Mouse (Mus musculus) stomach, embryonic 15.5 days (tissue): ENCODE measurements at regions not wholly inside any gene's neighbourhood (a gene's known extent, or its start where the extent isn't known, plus 50 kb on each side); places are given as distances from the start of the nearest gene placed in this dataset.

Experiments used
- ATAC-seq: fragments of 200-750 bp; cut with Nextera tagmentation; 2 replicates; pipeline ENCODE4 v1.8.0; 2017; ENCODE audit warnings: low read depth, moderate number of reproducible peaks, moderate TSS enrichment; ENCODE audit not compliant: insufficient read depth, low FRiP score
- H3K27ac ChIP-seq: fragments of 300-500 bp; sonication (generic); 2 replicates; pipeline ENCODE4 v1.5.1; 2015; ENCODE audit warnings: mild to moderate bottlenecking, inconsistent platforms
- H3K27me3 ChIP-seq: fragments of 300-500 bp; sonication (generic); replicated peaks from 2 replicates; pipeline ENCODE4 v1.6.1; 2015; ENCODE audit warnings: inconsistent platforms
- H3K36me3 ChIP-seq: fragments of 300-500 bp; sonication (generic); 2 replicates; pipeline ENCODE4 v1.6.1; 2015; ENCODE audit warnings: inconsistent platforms
- H3K4me1 ChIP-seq: fragments of 300-500 bp; sonication (generic); 2 replicates; pipeline ENCODE4 v1.6.1; 2015; ENCODE audit warnings: inconsistent platforms
- H3K4me2 ChIP-seq: fragments of 300-500 bp; sonication (generic); 2 replicates; pipeline ENCODE4 v1.6.1; 2015; ENCODE audit warnings: mild to moderate bottlenecking, inconsistent platforms
- H3K4me3 ChIP-seq: fragments of 300-500 bp; sonication (generic); replicated peaks from 2 replicates; pipeline ENCODE4 v1.5.1; 2015; ENCODE audit warnings: inconsistent platforms
- H3K9ac ChIP-seq: fragments of 300-500 bp; sonication (generic); 2 replicates; pipeline ENCODE4 v1.6.1; 2015; ENCODE audit warnings: inconsistent platforms
- H3K9me3 ChIP-seq: fragments of 300-500 bp; sonication (generic); 2 replicates; pipeline ENCODE4 v1.6.1; 2016; ENCODE audit warnings: inconsistent platforms
- WGBS: fragments of 180-500 bp; shearing (Covaris S2); methylation state at CpG from one replicate; pipeline ENCODE4 v1.1.7; 2015; 5-methylcytosine and 5-hydroxymethylcytosine counted together

DNA sequence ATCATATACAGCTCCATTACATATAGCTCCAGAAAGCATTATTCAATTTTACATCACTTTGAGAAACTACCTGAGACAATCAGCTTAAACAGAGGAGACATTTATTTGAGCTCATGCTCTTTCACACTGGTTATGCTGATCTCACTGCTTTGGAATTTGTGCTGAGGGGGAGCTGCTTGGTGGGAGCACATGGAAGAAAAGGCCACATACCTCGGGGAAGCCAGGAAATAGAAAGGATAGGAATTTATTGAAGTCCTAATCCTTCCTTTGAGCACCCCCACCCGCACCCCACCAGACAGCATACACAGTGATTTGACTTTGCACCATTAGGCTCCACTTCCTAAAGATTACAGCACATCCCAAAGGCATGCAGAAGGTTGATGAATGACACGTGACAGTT lies 296.0 kb upstream of the Slc35b3 start:
- Histone ChIP-seq H3K4me2 (no peak overlapping the region), H3K36me3 (no peaks in the 10 kb centered on the region), H3K4me1 (no peaks in the 10 kb centered on the region), H3K27me3 (no peaks in the 10 kb centered on the region), H3K27ac (no peak overlapping the region), H3K9ac (no peak overlapping the region), H3K9me3 (no peaks in the 10 kb centered on the region), H3K4me3 (no peak overlapping the region)
- no peak for ATAC-seq
- 33% methylated on average over 3 of the region's 3 CpGs for WGBS

GRCm38 (mm10) chr13:39255338-39255737 lies 294.7 kb upstream of the Slc35b3 start:
- Histone ChIP-seq H3K4me2 (no peak overlapping the region), H3K9ac (no peak overlapping the region), H3K27ac (no peak overlapping the region), H3K9me3 (no peaks in the 10 kb centered on the region), H3K4me1 (no peaks in the 10 kb centered on the region), H3K36me3 (no peaks in the 10 kb centered on the region), H3K4me3 (no peak overlapping the region), H3K27me3 (no peaks in the 10 kb centered on the region)
- 66% methylated on average over 3 of the region's 3 CpGs for WGBS
- ATAC-seq, result no peak

GRCm38 (mm10) chr13:39252591-39252990 lies 291.9 kb upstream of the Slc35b3 start:
- H3K9ac ChIP-seq, result no peak overlapping the region
- ATAC-seq, result no peak
- no peak overlapping the region for H3K4me2 ChIP-seq
- H3K27me3 ChIP-seq, result no peaks in the 10 kb centered on the region
- no peaks in the 10 kb centered on the region for H3K9me3 ChIP-seq
- WGBS, result 90% methylated on average over 3 of the region's 3 CpGs
- H3K36me3 ChIP-seq, result no peaks in the 10 kb centered on the region
- H3K4me1 ChIP-seq, result no peaks in the 10 kb centered on the region
- no peak overlapping the region for H3K27ac ChIP-seq
- H3K4me3 ChIP-seq, result no peak overlapping the region

GRCm38 (mm10) chr13:39250096-39250495 lies 289.4 kb upstream of the Slc35b3 start:
- no peak for ATAC-seq
- 78% methylated on average over 4 of the region's 4 CpGs for WGBS
- no peak overlapping the region for H3K9ac ChIP-seq

GRCm38 (mm10) chr13:39226829-39227228 lies 266.2 kb upstream of the Slc35b3 start:
- H3K4me3 ChIP-seq, result no peak overlapping the region
- WGBS, result 72% methylated on average over 4 of the region's 4 CpGs
- H3K9ac ChIP-seq, result no peak overlapping the region
- H3K27me3 ChIP-seq, result no peaks in the 10 kb centered on the region
- H3K4me1 ChIP-seq, result no peaks in the 10 kb centered on the region
- no peak overlapping the region for H3K27ac ChIP-seq
- no peak overlapping the region for H3K4me2 ChIP-seq
- no peak for ATAC-seq
- H3K9me3 ChIP-seq, result no peaks in the 10 kb centered on the region
- H3K36me3 ChIP-seq, result no peaks in the 10 kb centered on the region

More at GRCm38 (mm10) chr13:39250096-39250495, 289.4 kb upstream of the Slc35b3 start:
- no peak overlapping the region for H3K4me3 ChIP-seq
- no peaks in the 10 kb centered on the region for H3K4me1 ChIP-seq
- no peak overlapping the region for H3K4me2 ChIP-seq
- H3K27ac ChIP-seq, result no peak overlapping the region
- H3K9me3 ChIP-seq, result no peaks in the 10 kb centered on the region
- no peaks in the 10 kb centered on the region for H3K36me3 ChIP-seq
- H3K27me3 ChIP-seq, result no peaks in the 10 kb centered on the region

DNA sequence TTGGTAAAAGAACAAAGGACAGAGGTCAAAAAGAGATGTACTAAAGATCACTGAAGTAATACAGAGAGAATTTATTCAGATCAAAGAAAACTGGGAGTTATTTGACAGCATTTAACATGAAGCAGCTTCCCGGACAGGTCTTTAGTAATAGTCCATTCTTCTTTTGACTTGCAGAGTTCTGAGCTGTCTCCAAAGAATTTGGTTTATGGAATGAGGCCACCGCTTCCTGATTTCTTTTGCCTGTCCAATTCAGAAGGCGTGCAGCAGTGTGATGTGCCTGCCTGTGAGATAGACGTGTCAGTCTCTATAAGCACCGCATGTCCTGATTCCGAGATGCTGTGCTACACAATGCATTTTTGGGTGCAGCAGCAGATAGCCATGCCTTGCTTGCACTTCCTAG lies 265.0 kb upstream of the Slc35b3 start:
- 69% methylated on average over 6 of the region's 6 CpGs for WGBS

GRCm38 (mm10) chr13:39211076-39211475 lies 250.4 kb upstream of the Slc35b3 start:
- no peaks in the 10 kb centered on the region for H3K27me3 ChIP-seq
- H3K9ac ChIP-seq, result no peak overlapping the region
- H3K4me1 ChIP-seq, result no peaks in the 10 kb centered on the region
- H3K4me2 ChIP-seq, result no peak overlapping the region
- no peak overlapping the region for H3K27ac ChIP-seq
- WGBS, result 86% methylated on average over 8 of the region's 8 CpGs
- no peak for ATAC-seq
- H3K36me3 ChIP-seq, result no peaks in the 10 kb centered on the region
- H3K9me3 ChIP-seq, result no peaks in the 10 kb centered on the region
- no peak overlapping the region for H3K4me3 ChIP-seq

More for the DNA sequence above, 265.0 kb upstream of the Slc35b3 start:
- Histone ChIP-seq H3K4me3 (no peak overlapping the region), H3K27me3 (no peaks in the 10 kb centered on the region), H3K9ac (no peak overlapping the region), H3K36me3 (no peaks in the 10 kb centered on the region), H3K9me3 (no peaks in the 10 kb centered on the region), H3K4me2 (no peak overlapping the region), H3K4me1 (no peaks in the 10 kb centered on the region), H3K27ac (no peak overlapping the region)
- no peak for ATAC-seq

DNA sequence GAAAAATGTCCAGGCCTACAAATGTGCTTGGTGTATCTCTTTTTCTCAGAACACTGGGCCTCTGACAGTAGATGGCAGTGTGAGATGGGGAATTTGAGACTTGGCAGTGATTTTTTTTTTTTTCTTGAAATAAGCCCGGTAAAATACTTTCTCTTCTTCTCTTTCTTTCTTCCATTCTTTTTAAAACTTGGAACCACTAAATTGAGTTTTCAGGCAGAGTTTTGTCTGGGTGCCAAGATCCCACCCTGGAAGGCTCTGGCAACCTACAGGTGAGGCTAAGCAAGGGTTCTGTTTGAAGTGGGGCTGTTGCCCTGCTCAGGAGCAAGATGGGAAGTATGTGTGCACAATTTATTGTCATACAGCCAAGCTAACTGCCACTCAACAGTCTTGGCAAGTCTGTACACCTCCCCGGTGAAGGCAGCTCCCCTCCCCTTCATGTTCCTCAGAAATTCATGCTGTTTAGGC lies 223.1 kb upstream of the Slc35b3 start:
- Histone ChIP-seq H3K4me3 (no peak overlapping the region), H3K4me2 (no peak overlapping the region), H3K9me3 (no peaks in the 10 kb centered on the region), H3K27ac (no peak overlapping the region), H3K9ac (no peak overlapping the region), H3K27me3 (no peaks in the 10 kb centered on the region), H3K36me3 (no peaks in the 10 kb centered on the region), H3K4me1 (no peaks in the 10 kb centered on the region)
- 10% methylated on average over 2 of the region's 2 CpGs for WGBS
- peak; percentile 53; the same call in 1 of the 2 replicates for ATAC-seq

DNA sequence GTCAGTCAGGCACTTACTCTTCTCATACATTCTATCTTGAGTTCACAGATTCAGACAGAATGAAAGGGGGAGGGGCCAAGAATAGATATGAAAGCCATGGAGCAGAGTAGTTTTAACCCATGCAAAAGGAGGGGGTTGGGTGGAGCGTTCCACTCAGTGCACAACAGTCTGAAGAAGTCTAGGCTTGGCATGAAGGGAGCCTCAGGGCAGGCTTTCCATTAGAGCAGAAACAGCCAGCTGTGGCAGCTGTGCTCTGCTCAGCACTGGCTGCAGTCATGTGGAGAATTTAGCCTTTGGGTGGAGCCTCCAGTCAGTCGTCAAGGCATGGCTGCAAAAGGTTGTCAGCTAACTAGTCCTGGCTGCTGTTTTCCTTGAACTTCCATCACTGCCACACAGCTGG lies 201.3 kb upstream of the Slc35b3 start:
- 49% methylated on average over 2 of the region's 2 CpGs for WGBS
- no peak overlapping the region for H3K4me3 ChIP-seq
- 0 out of 2 replicates have a peak, but pooled peaks have one; percentile 27 for ATAC-seq

DNA sequence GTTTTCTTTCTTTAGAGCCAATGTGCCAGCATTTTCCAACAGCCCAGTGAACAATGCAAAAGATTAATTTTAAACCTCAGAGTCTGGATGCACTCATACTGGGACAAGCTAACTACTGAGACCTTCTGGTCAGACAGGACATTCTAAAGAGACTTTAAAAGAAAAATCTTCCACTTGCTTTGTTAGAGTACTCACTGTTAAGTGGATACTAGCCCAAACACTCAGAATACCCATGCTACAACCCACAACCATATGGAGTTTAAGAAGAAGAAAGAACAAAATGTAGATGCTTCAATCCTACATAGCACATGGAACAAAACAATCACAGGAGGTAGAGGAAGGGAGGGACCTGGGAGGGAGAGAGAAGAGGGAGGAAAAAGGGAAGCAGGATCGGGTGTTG lies 167.3 kb upstream of the Slc35b3 start:
- no peak overlapping the region for H3K4me3 ChIP-seq
- H3K9me3 ChIP-seq, result no peaks in the 10 kb centered on the region
- no peak overlapping the region for H3K9ac ChIP-seq
- WGBS, result 78% methylated on average over 1 of the region's 1 CpGs
- H3K4me2 ChIP-seq, result no peak overlapping the region
- no peak overlapping the region for H3K27ac ChIP-seq
- no peak for ATAC-seq
- H3K27me3 ChIP-seq, result no peaks in the 10 kb centered on the region
- no peaks in the 10 kb centered on the region for H3K4me1 ChIP-seq
- no peaks in the 10 kb centered on the region for H3K36me3 ChIP-seq

More for the DNA sequence above, 201.3 kb upstream of the Slc35b3 start:
- H3K27ac ChIP-seq, result no peak overlapping the region
- H3K36me3 ChIP-seq, result no peaks in the 10 kb centered on the region
- H3K27me3 ChIP-seq, result no peaks in the 10 kb centered on the region
- no peaks in the 10 kb centered on the region for H3K4me1 ChIP-seq
- no peaks in the 10 kb centered on the region for H3K9me3 ChIP-seq
- H3K9ac ChIP-seq, result no peak overlapping the region
- no peak overlapping the region for H3K4me2 ChIP-seq

DNA sequence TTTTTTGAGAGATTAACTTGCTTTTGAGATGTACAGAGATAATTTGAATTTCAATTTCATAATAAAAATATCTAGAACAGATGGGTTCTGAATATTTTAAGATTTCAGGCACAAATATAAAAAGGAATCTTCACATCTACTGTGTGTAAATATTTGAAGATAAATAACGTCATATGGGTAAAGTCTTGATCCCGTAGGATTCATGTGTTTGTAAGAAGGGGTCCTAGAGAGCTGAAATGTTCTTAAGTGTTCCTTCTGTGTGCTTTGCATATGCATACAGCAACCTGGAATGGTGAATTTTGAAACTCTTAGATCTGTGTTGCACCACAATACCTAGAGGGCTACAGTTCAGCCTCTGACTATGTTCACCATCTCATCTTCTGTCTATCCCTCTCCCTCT lies 131.4 kb upstream of the Slc35b3 start:
- WGBS, result 63% methylated on average over 2 of the region's 2 CpGs
- Histone ChIP-seq H3K27me3 (no peaks in the 10 kb centered on the region), H3K4me1 (no peaks in the 10 kb centered on the region), H3K27ac (no peak overlapping the region), H3K4me3 (no peak overlapping the region), H3K4me2 (no peak overlapping the region), H3K9ac (no peak overlapping the region), H3K9me3 (no peaks in the 10 kb centered on the region), H3K36me3 (no peaks in the 10 kb centered on the region)
- ATAC-seq, result no peak

DNA sequence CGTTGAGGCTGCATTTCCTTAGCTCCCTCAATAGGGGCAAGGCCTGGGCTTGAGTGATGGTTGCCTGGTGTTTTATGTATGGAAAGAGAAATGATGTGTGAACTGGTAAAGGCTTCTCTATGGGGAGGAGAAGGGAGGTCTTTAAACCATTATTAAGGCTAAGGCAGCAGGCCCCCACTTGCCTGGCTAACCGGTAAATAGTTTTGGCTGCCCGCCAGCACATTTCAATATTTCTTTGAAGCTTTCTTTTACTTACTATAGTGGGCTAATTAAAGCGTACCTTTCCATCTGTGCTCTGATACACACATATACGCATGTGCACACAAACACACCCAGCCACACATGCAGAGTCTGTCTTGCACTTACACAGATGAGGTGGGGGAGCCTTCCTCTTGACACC lies 123.9 kb upstream of the Slc35b3 start:
- Histone ChIP-seq H3K36me3 (no peaks in the 10 kb centered on the region), H3K9me3 (no peaks in the 10 kb centered on the region), H3K27ac (no peak overlapping the region), H3K4me3 (no peak overlapping the region), H3K9ac (no peak overlapping the region), H3K4me1 (no peaks in the 10 kb centered on the region), H3K4me2 (no peak overlapping the region), H3K27me3 (no peaks in the 10 kb centered on the region)
- no peak for ATAC-seq
- 62% methylated on average over 5 of the region's 5 CpGs for WGBS

DNA sequence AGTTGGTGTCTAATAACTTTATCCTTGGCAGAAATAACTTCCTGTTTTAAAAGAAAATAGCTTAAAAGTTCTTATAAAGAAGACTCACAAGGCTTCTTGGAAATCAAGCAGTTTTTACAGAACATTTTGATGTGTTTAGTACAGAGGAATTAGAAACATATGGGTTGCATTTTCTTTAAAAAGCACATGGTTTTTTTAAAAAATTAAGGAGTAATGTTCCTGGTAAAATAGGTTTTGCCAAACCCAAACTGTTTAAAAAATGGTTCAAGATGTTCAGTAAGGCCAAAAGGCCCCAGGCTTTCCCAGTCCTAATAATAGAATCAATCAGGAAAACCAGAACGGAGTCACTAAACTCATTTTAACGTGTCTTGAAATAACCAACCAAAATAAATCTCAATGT lies 113.5 kb upstream of the Slc35b3 start:
- no peak overlapping the region for H3K27ac ChIP-seq
- no peaks in the 10 kb centered on the region for H3K36me3 ChIP-seq
- WGBS, result 55% methylated on average over 2 of the region's 2 CpGs
- no peak for ATAC-seq
- no peaks in the 10 kb centered on the region for H3K9me3 ChIP-seq
- H3K4me3 ChIP-seq, result no peak overlapping the region
- H3K4me2 ChIP-seq, result no peak overlapping the region
- H3K9ac ChIP-seq, result no peak overlapping the region
- H3K27me3 ChIP-seq, result no peaks in the 10 kb centered on the region
- H3K4me1 ChIP-seq, result no peaks in the 10 kb centered on the region
